Mouse (Mus musculus) MEL (cell line): Measurements from ENCODE around the gene Commd9. TPM values are rescaled to one million over a fixed set of nuclear protein-coding genes. Genes with fewer than 3 reads are reported as not detected.

Experiments
- DNase-seq: peaks from one replicate; pipeline ENCODE4 v3.0.0; 2011; ENCODE audit warnings: low read depth, low spot score
- H3K27ac ChIP-seq: 2 replicates; pipeline ENCODE4 v1.5.1; 2012; ENCODE audit warnings: low read depth, mild to moderate bottlenecking, control low read depth, low read length, moderate library complexity; ENCODE audit not compliant: control insufficient read depth
- H3K27me3 ChIP-seq, 2 experiments: fragments of 150-350 bp in 1 of 2; sonication (generic) in 1 of 2; 2 replicates each; pipeline ENCODE4 v1.6.1; 2012; ENCODE audit warnings: low read length in 2 of 2, mild to moderate bottlenecking in 2 of 2, improper control_type of control experiment in 1 of 2, moderate library complexity in 1 of 2; ENCODE audit not compliant: insufficient read depth in 2 of 2, control insufficient read depth in 1 of 2
- H3K36me3 ChIP-seq, 2 experiments: 2 replicates each; pipeline ENCODE4 v1.6.1; 2012 to 2014; ENCODE audit warnings: low read length in 2 of 2, improper control_type of control experiment in 1 of 2, inconsistent platforms in 1 of 2, mild to moderate bottlenecking in 1 of 2; ENCODE audit not compliant: insufficient read depth in 2 of 2, control insufficient read depth in 1 of 2
- H3K4me1 ChIP-seq, 2 experiments: fragments of 150-350 bp in 1 of 2; sonication (generic) in 1 of 2; 2 replicates each; pipeline ENCODE4 v1.6.1; 2012; ENCODE audit warnings: low read length in 2 of 2, improper control_type of control experiment in 1 of 2, mild to moderate bottlenecking in 1 of 2; ENCODE audit not compliant: insufficient read depth in 2 of 2, control insufficient read depth in 1 of 2
- H3K4me3 ChIP-seq, 2 experiments: fragments of 150-350 bp in 1 of 2; sonication (generic) in 1 of 2; 2 replicates each; pipeline ENCODE4 v1.5.1; 2012; ENCODE audit warnings: low read depth in 2 of 2, low read length in 2 of 2, mild to moderate bottlenecking in 2 of 2, moderate library complexity in 2 of 2, control low read depth in 1 of 2, improper control_type of control experiment in 1 of 2; ENCODE audit not compliant: control insufficient read depth in 1 of 2, insufficient read depth in 1 of 2
- H3K79me2 ChIP-seq: 2 replicates; pipeline ENCODE4 v1.6.1; 2012; ENCODE audit warnings: mild to moderate bottlenecking, low read length, moderate library complexity; ENCODE audit not compliant: control insufficient read depth, poor library complexity, insufficient read depth
- H3K9ac ChIP-seq: 2 replicates; pipeline ENCODE4 v1.6.1; 2012; ENCODE audit warnings: low read depth, mild to moderate bottlenecking, control low read depth, low read length, moderate library complexity; ENCODE audit not compliant: control insufficient read depth, poor library complexity, severe bottlenecking
- H3K9me3 ChIP-seq: fragments of 150-350 bp; sonication (generic); replicated peaks from 2 replicates; pipeline ENCODE4 v1.6.1; 2012; ENCODE audit warnings: mild to moderate bottlenecking, low read length, improper control_type of control experiment, moderate library complexity; ENCODE audit not compliant: insufficient read depth
- CHD2 ChIP-seq: IDR thresholded peaks from 2 replicates; pipeline ENCODE4 v1.6.1; 2011; ENCODE audit warnings: low read length, improper control_type of control experiment
- CTCF ChIP-seq, 3 experiments: IDR thresholded peaks in 2 of 3; conservative IDR thresholded peaks in 1 of 3; 2 replicates each; pipeline ENCODE4 v1.5.1; 2011 to 2012; ENCODE audit warnings: low read length in 3 of 3, low read depth in 2 of 3, mild to moderate bottlenecking in 2 of 3, improper control_type of control experiment in 1 of 3, inconsistent platforms in 1 of 3, mixed read lengths in 1 of 3, moderate library complexity in 1 of 3; ENCODE audit not compliant: control insufficient read depth in 1 of 3, insufficient read depth in 1 of 3, poor library complexity in 1 of 3, severe bottlenecking in 1 of 3
- GABPA ChIP-seq: IDR thresholded peaks from 2 replicates; pipeline ENCODE4 v1.6.1; 2012; ENCODE audit warnings: low read depth, mild to moderate bottlenecking, inconsistent platforms, low read length, improper control_type of control experiment, moderate library complexity
- HCFC1 ChIP-seq: IDR thresholded peaks from 2 replicates; pipeline ENCODE4 v1.6.1; 2012; ENCODE audit warnings: low read depth, mild to moderate bottlenecking, inconsistent platforms, low read length, improper control_type of control experiment, moderate library complexity
- KAT2A ChIP-seq: conservative IDR thresholded peaks from 2 replicates; pipeline ENCODE4 v1.6.1; 2012; ENCODE audit warnings: low read depth, low read length, improper control_type of control experiment, inconsistent platforms
- MAZ ChIP-seq: IDR thresholded peaks from 2 replicates; pipeline ENCODE4 v1.6.1; 2012; ENCODE audit warnings: low read depth, mild to moderate bottlenecking, inconsistent platforms, low read length, improper control_type of control experiment
- MXI1 ChIP-seq: IDR thresholded peaks from 2 replicates; pipeline ENCODE4 v1.6.1; 2011; ENCODE audit warnings: mild to moderate bottlenecking, low read depth, low read length, improper control_type of control experiment
- MYB ChIP-seq: IDR thresholded peaks from 2 replicates; pipeline ENCODE4 v1.6.1; 2011; ENCODE audit warnings: mild to moderate bottlenecking, low read depth, low read length, improper control_type of control experiment
- NRF1 ChIP-seq: IDR thresholded peaks from 2 replicates; pipeline ENCODE4 v1.6.1; 2014; ENCODE audit warnings: low read depth, mild to moderate bottlenecking, inconsistent platforms, low read length, improper control_type of control experiment, moderate library complexity; ENCODE audit not compliant: poor library complexity, insufficient read depth, severe bottlenecking
- POLR2A ChIP-seq, 2 experiments: IDR thresholded peaks; 2 replicates each; pipeline ENCODE4 v1.6.1; 2011 to 2012; ENCODE audit warnings: low read length in 2 of 2, mild to moderate bottlenecking in 2 of 2, control low read depth in 1 of 2, improper control_type of control experiment in 1 of 2, low read depth in 1 of 2, moderate library complexity in 1 of 2; ENCODE audit not compliant: control insufficient read depth in 1 of 2, insufficient read depth in 1 of 2, poor library complexity in 1 of 2
- POLR2AphosphoS2 ChIP-seq: IDR thresholded peaks from 2 replicates; pipeline ENCODE4 v1.6.1; 2011; ENCODE audit warnings: low read length, improper control_type of control experiment
- POLR2AphosphoS5 ChIP-seq: IDR thresholded peaks from 2 replicates; pipeline ENCODE4 v1.6.1; 2012; ENCODE audit warnings: low read depth, borderline replicate concordance, mild to moderate bottlenecking, inconsistent platforms, low read length, moderate library complexity, mixed read lengths
- TBP ChIP-seq: IDR thresholded peaks from 2 replicates; pipeline ENCODE4 v1.8.0; 2011; ENCODE audit warnings: low read depth, low read length, improper control_type of control experiment
- USF1 ChIP-seq: IDR thresholded peaks from 2 replicates; pipeline ENCODE4 v1.6.1; 2014; ENCODE audit warnings: low read depth, mild to moderate bottlenecking, inconsistent platforms, low read length, improper control_type of control experiment, moderate library complexity
- polyA plus RNA-seq, 2 experiments: library from polyadenylated mRNA; stranded (reverse) in 1 of 2; unstranded in 1 of 2; fragments of >175 nt in 1 of 2; fragments of >200 nt in 1 of 2; gene quantifications; 2 replicates each; pipeline versions ENCODE4 v1.2.1 to v1.2.4; 2012; ENCODE audit warnings: low replicate concordance in 2 of 2, low read depth in 1 of 2; ENCODE audit not compliant: insufficient read length in 2 of 2, insufficient read depth in 1 of 2, missing spikeins in 1 of 2
- total RNA-seq: library from RNA; depleted of rRNA; stranded (reverse); fragments of 300-350 nt; gene quantifications from 2 replicates; pipeline ENCODE4 v1.2.3, GENCODE M21; 2012

Commd9 gene
- total and polyA plus RNA-seq, 3 experiments, result 57.6 to 62.8 TPM; not detected in 1

DNA sequence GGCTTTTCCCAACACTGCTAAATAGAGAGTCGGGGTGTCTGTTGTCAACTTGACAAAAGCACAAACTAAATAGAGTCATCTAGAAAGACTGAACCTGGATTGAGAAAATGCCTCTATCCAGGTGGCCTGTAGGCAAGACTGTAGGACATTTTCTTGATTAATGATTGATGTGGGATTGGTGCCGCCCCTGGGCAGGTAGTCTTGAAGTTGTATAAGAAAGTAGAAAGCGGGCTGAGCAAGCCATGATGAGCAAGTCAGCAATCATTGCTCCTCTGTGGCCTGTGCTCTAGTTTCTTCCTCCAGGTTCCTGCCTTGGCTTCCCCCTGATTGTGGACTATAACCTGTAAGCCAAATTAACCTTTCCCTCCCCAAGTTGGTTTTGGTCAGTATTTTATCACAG, 8.1 kb downstream of the Commd9 start:
- DNase-seq, result no peak
- Histone ChIP-seq H3K4me1 (no peaks in the 10 kb centered on the region), H3K79me2 (0 out of 2 replicates have a peak, but pooled peaks cover 1% of the 10 kb centered on the region), H3K27ac (no peak overlapping the region), H3K9ac (no peak overlapping the region), H3K4me3 (no peak overlapping the region), H3K27me3 (no peaks in the 10 kb centered on the region), H3K9me3 (no peaks in the 10 kb centered on the region), H3K36me3 (no peaks in the 10 kb centered on the region)
- TF ChIP-seq MYB, result no peak

DNA sequence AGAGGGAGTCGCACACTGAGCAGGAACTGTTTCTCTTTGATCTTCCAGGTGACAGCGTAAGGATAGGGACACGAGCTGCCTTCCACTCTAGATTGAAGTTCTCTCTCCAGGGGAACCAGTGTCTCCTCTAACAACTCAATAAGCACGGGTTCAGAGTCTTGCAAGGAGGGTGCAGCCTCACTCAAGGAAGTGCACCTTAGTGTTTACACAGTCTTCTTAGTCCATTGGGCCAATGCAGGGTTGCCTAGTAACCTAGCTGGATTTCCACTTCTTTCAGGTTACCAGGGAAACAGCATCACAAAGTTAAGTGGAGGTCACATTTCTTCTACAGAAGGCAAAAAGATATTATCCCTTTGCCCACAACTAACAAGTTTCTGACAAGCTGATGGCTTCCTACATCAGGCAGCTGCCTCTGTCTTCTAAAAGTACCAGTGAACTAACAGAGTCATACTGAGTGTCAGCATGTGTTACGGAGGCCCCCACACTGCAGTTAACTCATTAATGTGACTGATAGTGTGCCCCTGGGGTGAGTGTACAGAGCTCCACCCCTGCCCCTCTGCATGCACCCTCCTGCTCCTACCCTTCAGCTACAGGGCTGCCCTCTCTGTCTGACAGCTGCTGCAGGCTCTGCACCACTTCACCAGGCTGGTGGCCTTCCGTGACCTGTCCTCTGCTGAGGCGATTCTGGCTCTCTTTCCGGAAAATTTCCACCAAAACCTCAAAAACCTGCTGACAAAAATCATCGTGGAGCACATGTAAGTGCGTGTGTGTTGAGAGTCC, 10.6 kb downstream of the Commd9 start:
- TF ChIP-seq MYB (no peak), CTCF (IDR thresholded peaks at IDR 0.05 in 2 of 3, conservative IDR thresholded peaks at IDR 0.05 in 1 of 3; ENCODE audit: control insufficient read depth in 1 of 3, insufficient read depth in 1 of 3, low read depth in 2 of 3, low read length in 3 of 3, poor library complexity in 1 of 3, severe bottlenecking in 1 of 3) (no peak), USF1 (no peak), POLR2AphosphoS2 (no peak), TBP (no peak), POLR2A (IDR thresholded peaks at IDR 0.05; ENCODE audit: control insufficient read depth in 1 of 2, insufficient read depth in 1 of 2, low read depth in 1 of 2, low read length in 2 of 2, poor library complexity in 1 of 2) (no peak), KAT2A (no peak), CHD2 (no peak), NRF1 (no peak), POLR2AphosphoS5 (no peak), MAZ (no peak), HCFC1 (no peak), MXI1 (no peak), GABPA (no peak)
- no peak overlapping the region for H3K27ac ChIP-seq
- DNase-seq, result no peak
- H3K9ac ChIP-seq, result no peak overlapping the region
- H3K9me3 ChIP-seq, result no peaks in the 10 kb centered on the region
- no peaks in the 10 kb centered on the region for H3K4me1 ChIP-seq
- no peaks in the 10 kb centered on the region for H3K27me3 ChIP-seq
- H3K79me2 ChIP-seq, result no peaks in the 10 kb centered on the region
- no peaks in the 10 kb centered on the region for H3K36me3 ChIP-seq
- H3K4me3 ChIP-seq, result no peak overlapping the region

DNA sequence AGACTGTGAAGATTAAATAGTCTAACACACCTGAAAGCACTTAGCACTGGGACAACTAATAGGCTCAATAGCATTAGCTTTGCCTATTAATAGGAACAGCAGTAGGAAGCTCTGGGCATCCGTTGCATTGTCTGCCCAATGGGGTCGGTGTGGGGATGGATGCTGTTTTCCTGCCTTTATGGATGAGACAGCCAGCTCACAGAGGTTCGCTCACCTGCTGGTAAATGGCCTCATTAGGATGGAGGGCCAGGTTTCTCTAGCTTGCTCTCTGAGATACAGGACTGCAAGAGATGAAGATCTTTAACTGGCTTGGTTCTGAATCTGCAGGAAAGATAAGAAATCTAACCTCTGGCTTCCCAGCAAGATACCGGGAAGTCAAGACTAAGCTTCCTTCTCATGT, 16.1 kb downstream of the Commd9 start:
- Histone ChIP-seq H3K27ac (no peak overlapping the region), H3K36me3 (no peaks in the 10 kb centered on the region), H3K9ac (no peak overlapping the region), H3K27me3 (no peaks in the 10 kb centered on the region), H3K4me1 (0 out of 4 replicates have a peak, but pooled peaks cover 0 to 4% of the 10 kb centered on the region in 2 experiments), H3K9me3 (no peaks in the 10 kb centered on the region), H3K79me2 (no peaks in the 10 kb centered on the region), H3K4me3 (no peak overlapping the region)
- DNase-seq, result no peak
- no peak for TF ChIP-seq POLR2A (IDR thresholded peaks at IDR 0.05; ENCODE audit: control insufficient read depth in 1 of 2, insufficient read depth in 1 of 2, low read depth in 1 of 2, low read length in 2 of 2, poor library complexity in 1 of 2)
